Mouse (Mus musculus) forebrain, postnatal 0 days (tissue): Measurements from ENCODE around the gene Rnf41. TPM values are rescaled to one million over a fixed set of nuclear protein-coding genes. Genes with fewer than 3 reads are reported as not detected.

Experiments
- ATAC-seq: fragments of 200-750 bp; cut with Nextera tagmentation; 2 replicates; pipeline ENCODE4 v1.8.0; 2017; ENCODE audit warnings: mild to moderate bottlenecking, moderate library complexity
- DNase-seq: peaks from one replicate; pipeline ENCODE4 v3.0.0-alpha.2; 2015
- H3K27ac ChIP-seq: fragments of 300-500 bp; sonication (generic); 2 replicates; pipeline ENCODE4 v1.5.1; 2014; ENCODE audit warnings: low read depth, mild to moderate bottlenecking, antibody characterized with exemption, low read length, moderate library complexity, mixed read lengths
- H3K27me3 ChIP-seq: fragments of 300-500 bp; sonication (generic); 2 replicates; pipeline ENCODE4 v1.6.1; 2014; ENCODE audit warnings: mild to moderate bottlenecking, low read length, mixed read lengths; ENCODE audit not compliant: insufficient read depth
- H3K36me3 ChIP-seq: fragments of 300-500 bp; sonication (generic); 2 replicates; pipeline ENCODE4 v1.6.1; 2014; ENCODE audit warnings: mild to moderate bottlenecking, moderate library complexity; ENCODE audit not compliant: insufficient read depth
- H3K4me1 ChIP-seq: fragments of 300-500 bp; sonication (generic); 2 replicates; pipeline ENCODE4 v1.6.1; 2014; ENCODE audit warnings: antibody characterized with exemption; ENCODE audit not compliant: insufficient read depth
- H3K4me2 ChIP-seq: fragments of 300-500 bp; sonication (generic); 2 replicates; pipeline ENCODE4 v1.6.1; 2014; ENCODE audit warnings: low read depth, mild to moderate bottlenecking, moderate library complexity
- H3K4me3 ChIP-seq: fragments of 300-500 bp; sonication (generic); 2 replicates; pipeline ENCODE4 v1.5.1; 2014; ENCODE audit warnings: low read depth, low read length, mixed read lengths
- H3K9ac ChIP-seq: fragments of 300-500 bp; sonication (generic); 2 replicates; pipeline ENCODE4 v1.6.1; 2014; ENCODE audit warnings: mild to moderate bottlenecking
- H3K9me3 ChIP-seq: fragments of 300-500 bp; sonication (generic); 2 replicates; pipeline ENCODE4 v1.6.1; 2016; ENCODE audit warnings: low read length
- CTCF ChIP-seq: sonication (generic); IDR thresholded peaks from 2 replicates; pipeline ENCODE4 v1.5.1; 2016; ENCODE audit warnings: antibody characterized with exemption, control low read depth, low read depth
- WGBS: fragments of 180-500 bp; shearing (Covaris S2); extraction: QIAGEN DNeasy Blood & Tissue Kit; methylation state at CpG from one replicate; pipeline ENCODE4 v1.1.7; 2014; 5-methylcytosine and 5-hydroxymethylcytosine counted together
- microRNA-seq, 2 experiments: library from miRNA; unstranded; fragments of <30 nt; microRNA quantifications; one replicate each; pipeline ENCODE4; 2016
- polyA plus RNA-seq: library from polyadenylated mRNA; unstranded; fragments of >200 nt; fragmentation: Nextera tagmentation; extraction: Ambion mirVana; gene quantifications from 2 replicates; pipeline ENCODE4 v1.2.1, GENCODE M21; 2015
- total RNA-seq: library from RNA; depleted of rRNA; stranded (reverse); fragments of >200 nt; gene quantifications from 2 replicates; pipeline ENCODE4 v1.2.3, GENCODE M21; 2014; rRNA removed

The Rnf41 gene
- total and polyA plus RNA-seq, 2 experiments from 2014 or later: 108 to 118 TPM

DNA sequence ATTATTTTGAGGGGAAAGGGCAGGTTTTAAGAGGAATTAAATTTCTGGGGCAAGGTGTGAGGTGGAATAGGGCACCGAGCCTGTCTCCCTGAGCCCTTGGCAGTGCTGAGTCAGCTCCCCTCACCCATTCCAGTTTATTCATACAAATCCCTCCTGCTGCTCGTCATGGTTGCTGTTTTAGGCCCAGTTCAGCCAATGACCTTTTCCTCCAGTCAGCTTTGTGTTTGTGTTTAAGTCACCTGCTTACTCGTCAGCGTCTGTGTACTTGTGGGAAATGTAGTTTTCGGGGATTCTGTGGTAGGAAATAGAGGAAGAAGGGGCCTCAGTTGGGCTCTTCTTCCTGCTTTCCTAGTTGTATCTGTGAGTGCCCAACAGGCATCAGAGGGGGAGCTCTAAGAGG is 77.9 kb downstream of the Rnf41 start:
- Histone ChIP-seq H3K4me1 (peaks cover 1% of the 10 kb centered on the region; the same call in 1 of the 2 replicates), H3K4me2 (no peak overlapping the region), H3K9me3 (no peaks in the 10 kb centered on the region), H3K4me3 (no peak overlapping the region), H3K27ac (no peak overlapping the region), H3K36me3 (peaks cover 64% of the 10 kb centered on the region), H3K9ac (no peak overlapping the region), H3K27me3 (no peaks in the 10 kb centered on the region)
- no peak for TF ChIP-seq CTCF
- DNase-seq (no peak), ATAC-seq (no peak)
- 71% methylated on average over 5 of the region's 5 CpGs for WGBS

DNA sequence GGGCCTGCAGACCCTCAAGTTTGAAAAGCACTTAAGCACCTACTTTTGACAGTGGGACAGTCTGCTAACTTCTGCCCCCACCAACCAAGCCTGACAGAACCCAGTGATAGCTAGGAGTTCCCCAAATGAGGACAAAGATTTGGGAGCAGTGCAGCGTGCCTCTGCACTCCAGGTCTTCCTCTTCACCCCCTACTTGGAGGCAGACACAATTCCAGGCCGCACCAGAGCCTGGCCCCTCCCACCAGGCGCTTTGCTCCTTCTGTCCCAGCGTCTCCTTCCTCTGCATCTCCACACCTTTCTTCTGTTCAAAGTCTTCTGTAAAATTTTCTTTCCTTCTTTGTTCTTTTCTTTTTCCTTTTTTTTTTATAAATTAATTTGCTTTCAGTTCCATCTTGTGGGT is 78.3 kb downstream of the Rnf41 start:
- no peak overlapping the region for H3K4me3 ChIP-seq
- no peak overlapping the region for H3K4me2 ChIP-seq
- DNase-seq (no peak), ATAC-seq (no peak)
- no peak overlapping the region for H3K9ac ChIP-seq
- TF ChIP-seq CTCF: no peak
- WGBS: 47% methylated on average over 4 of the region's 4 CpGs
- peaks cover 5% of the 10 kb centered on the region for H3K4me1 ChIP-seq
- H3K27ac ChIP-seq: no peak overlapping the region
- H3K27me3 ChIP-seq: no peaks in the 10 kb centered on the region
- no peaks in the 10 kb centered on the region for H3K9me3 ChIP-seq
- peaks cover 61% of the 10 kb centered on the region for H3K36me3 ChIP-seq

DNA sequence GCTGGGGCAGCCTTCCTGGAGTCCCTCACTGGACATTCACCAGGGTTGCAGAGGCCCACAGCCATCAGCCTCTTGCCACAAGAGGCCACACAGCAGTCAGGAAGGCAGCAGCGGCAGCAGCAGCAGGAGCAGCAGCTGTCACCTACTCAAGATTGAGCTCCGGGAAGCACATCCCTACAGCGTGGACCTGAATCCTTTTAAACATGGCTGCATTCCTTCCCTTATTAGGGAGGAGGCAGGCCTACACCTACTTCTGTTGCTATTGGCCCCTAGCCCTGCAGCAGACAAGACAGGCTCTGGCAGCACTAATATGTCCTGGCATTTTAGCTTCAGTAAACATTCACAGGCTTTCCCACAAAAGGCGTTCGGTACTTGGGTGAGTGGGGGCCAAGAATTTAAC is 78.8 kb downstream of the Rnf41 start:
- Histone ChIP-seq H3K27me3 (no peaks in the 10 kb centered on the region), H3K4me3 (no peak overlapping the region), H3K4me2 (no peak overlapping the region), H3K9ac (no peak overlapping the region), H3K4me1 (peaks cover 8% of the 10 kb centered on the region), H3K9me3 (no peaks in the 10 kb centered on the region), H3K27ac (no peak overlapping the region), H3K36me3 (peaks cover 61% of the 10 kb centered on the region)
- DNase-seq (no peak), ATAC-seq (no peak)
- 75% methylated on average over 5 of the region's 5 CpGs for WGBS
- no peak for TF ChIP-seq CTCF

DNA sequence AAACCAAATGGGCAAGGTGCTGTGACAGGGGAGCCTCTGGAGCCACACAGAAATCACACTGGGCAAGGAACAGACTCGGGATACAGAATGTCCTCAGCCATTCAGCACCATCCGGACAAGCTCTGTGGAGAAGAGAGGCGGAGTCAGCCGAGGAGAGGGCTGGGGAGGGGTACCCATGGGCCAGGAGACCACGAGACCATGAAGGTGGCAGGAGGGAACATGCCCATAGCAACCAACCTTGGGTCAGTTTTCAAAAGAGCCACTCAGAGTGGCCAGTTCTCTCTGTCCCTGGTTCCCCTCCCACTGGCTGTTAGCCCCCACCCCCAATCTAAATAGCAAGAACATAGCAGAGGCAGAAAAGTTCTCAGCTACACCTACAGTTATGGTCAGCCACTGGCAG is 79.5 kb downstream of the Rnf41 start:
- Histone ChIP-seq H3K27ac (peak overlapping the region; percentile 35; the same call in 1 of the 2 replicates), H3K4me1 (peaks cover 8% of the 10 kb centered on the region), H3K36me3 (peaks cover 56% of the 10 kb centered on the region), H3K4me3 (no peak overlapping the region), H3K4me2 (no peak overlapping the region), H3K9me3 (no peaks in the 10 kb centered on the region), H3K9ac (no peak overlapping the region), H3K27me3 (no peaks in the 10 kb centered on the region)
- no peak for DNase-seq
- TF ChIP-seq CTCF: no peak
- 51% methylated on average over 5 of the region's 5 CpGs for WGBS
- no peak for ATAC-seq

Small RNA genes lying within 50 kb of the gene (microRNA-seq; reads per million reads assigned to microRNA genes)
- gene Gm25361 (0 reads per million in 2 experiments), gene Gm26308 (0 to 0.12 reads per million in 2 experiments), gene Mir6914 (0.12 to 0.39 reads per million in 2 experiments), gene Mir6915 (0.73 to 2.7 reads per million in 2 experiments), gene Mir8105 (0.73 to 1.2 reads per million in 2 experiments)

Other genes starting within 250 kb of the Rnf41 start
- gene Rbms2, start 231.4 kb upstream of the Rnf41 start, total RNA-seq: 6.3 and 9.9 TPM in 2 replicates
- gene Rbms2, start 231.4 kb upstream of the Rnf41 start, polyA plus RNA-seq: 4.7 and 5.6 TPM in 2 replicates
- 1.00 and 2.1 TPM in 2 replicates for gene Gls2, start 217.2 kb upstream of the Rnf41 start, total RNA-seq
- gene Gls2, start 217.2 kb upstream of the Rnf41 start, polyA plus RNA-seq: 1.1 and 1.2 TPM in 2 replicates
- 20.7 and 20.8 TPM in 2 replicates for gene Spryd4, start 199.8 kb upstream of the Rnf41 start, total RNA-seq
- gene Spryd4, start 199.8 kb upstream of the Rnf41 start, polyA plus RNA-seq: 19.6 and 22.7 TPM in 2 replicates
- gene Mip, start 185.8 kb upstream of the Rnf41 start, total RNA-seq: 0.05 TPM in 1 of 2 replicates, not detected in the other
- gene Mip, start 185.8 kb upstream of the Rnf41 start, polyA plus RNA-seq: not detected in 2 replicates
- gene Timeless, start 179.6 kb upstream of the Rnf41 start, total RNA-seq: 9.3 and 11.7 TPM in 2 replicates
- 7.7 and 9.9 TPM in 2 replicates for gene Timeless, start 179.6 kb upstream of the Rnf41 start, polyA plus RNA-seq
- gene Apon, start 157.6 kb upstream of the Rnf41 start, total RNA-seq: not detected in 2 replicates
- gene Apon, start 157.6 kb upstream of the Rnf41 start, polyA plus RNA-seq: not detected in 2 replicates
- 0.38 and 0.54 TPM in 2 replicates for gene Apof, start 143.0 kb upstream of the Rnf41 start, total RNA-seq
- gene Apof, start 143.0 kb upstream of the Rnf41 start, polyA plus RNA-seq: 0.12 and 0.26 TPM in 2 replicates
- gene Stat2, start 141.1 kb upstream of the Rnf41 start, total RNA-seq: 7.2 and 8.1 TPM in 2 replicates
- gene Stat2, start 141.1 kb upstream of the Rnf41 start, polyA plus RNA-seq: 6.8 and 10.3 TPM in 2 replicates
- 0.31 TPM in 1 of 2 replicates, not detected in the other for gene Il23a, start 112.9 kb upstream of the Rnf41 start, total RNA-seq
- gene Il23a, start 112.9 kb upstream of the Rnf41 start, polyA plus RNA-seq: not detected in 2 replicates
- gene Pan2, start 108.3 kb upstream of the Rnf41 start, total RNA-seq: 14.9 and 20.0 TPM in 2 replicates
- gene Pan2, start 108.3 kb upstream of the Rnf41 start, polyA plus RNA-seq: 9.6 and 11.9 TPM in 2 replicates
- gene Cnpy2, start 89.2 kb upstream of the Rnf41 start, total RNA-seq: 50.1 and 57.5 TPM in 2 replicates
- gene Cnpy2, start 89.2 kb upstream of the Rnf41 start, polyA plus RNA-seq: 179 and 205 TPM in 2 replicates
- gene Cs, start 73.9 kb upstream of the Rnf41 start, total RNA-seq: 205 and 250 TPM in 2 replicates
- gene Cs, start 73.9 kb upstream of the Rnf41 start, polyA plus RNA-seq: 203 and 255 TPM in 2 replicates
- 34.0 and 41.6 TPM in 2 replicates for gene Coq10a, start 42.7 kb upstream of the Rnf41 start, total RNA-seq
- gene Coq10a, start 42.7 kb upstream of the Rnf41 start, polyA plus RNA-seq: 48.2 and 50.0 TPM in 2 replicates
- gene Ankrd52, start 34.5 kb upstream of the Rnf41 start, total RNA-seq: 22.3 and 32.6 TPM in 2 replicates
- 4.7 and 7.7 TPM in 2 replicates for gene Ankrd52, start 34.5 kb upstream of the Rnf41 start, polyA plus RNA-seq
- gene Slc39a5, start 10.4 kb upstream of the Rnf41 start, total RNA-seq: 0.24 and 0.69 TPM in 2 replicates
- 0.10 and 0.42 TPM in 2 replicates for gene Slc39a5, start 10.4 kb upstream of the Rnf41 start, polyA plus RNA-seq
- 82.2 and 90.1 TPM in 2 replicates for gene Nabp2, start 165 bp upstream of the Rnf41 start, total RNA-seq
- 158 and 159 TPM in 2 replicates for gene Nabp2, start 165 bp upstream of the Rnf41 start, polyA plus RNA-seq
- gene Smarcc2, start 47.6 kb downstream of the Rnf41 start, total RNA-seq: 197 and 223 TPM in 2 replicates
- gene Smarcc2, start 47.6 kb downstream of the Rnf41 start, polyA plus RNA-seq: 117 and 134 TPM in 2 replicates
- gene Myl6, start 82.5 kb downstream of the Rnf41 start, total RNA-seq: 694 and 855 TPM in 2 replicates
- 844 and 972 TPM in 2 replicates for gene Myl6, start 82.5 kb downstream of the Rnf41 start, polyA plus RNA-seq
- 23.7 and 31.4 TPM in 2 replicates for gene Myl6b, start 87.0 kb downstream of the Rnf41 start, total RNA-seq
- 4.5 and 4.8 TPM in 2 replicates for gene Myl6b, start 87.0 kb downstream of the Rnf41 start, polyA plus RNA-seq
- gene Esyt1, start 114.2 kb downstream of the Rnf41 start, total RNA-seq: 9.9 and 14.8 TPM in 2 replicates
- 4.4 and 5.3 TPM in 2 replicates for gene Esyt1, start 114.2 kb downstream of the Rnf41 start, polyA plus RNA-seq
- gene Zc3h10, start 136.1 kb downstream of the Rnf41 start, total RNA-seq: 15.0 and 20.6 TPM in 2 replicates
- 12.7 and 12.8 TPM in 2 replicates for gene Zc3h10, start 136.1 kb downstream of the Rnf41 start, polyA plus RNA-seq
- 877 and 1,605 TPM in 2 replicates for gene Rpl41, start 137.6 kb downstream of the Rnf41 start, total RNA-seq
- gene Rpl41, start 137.6 kb downstream of the Rnf41 start, polyA plus RNA-seq: 2,439 and 3,234 TPM in 2 replicates
- 119 and 122 TPM in 2 replicates for gene Pa2g4, start 154.3 kb downstream of the Rnf41 start, total RNA-seq
- gene Pa2g4, start 154.3 kb downstream of the Rnf41 start, polyA plus RNA-seq: 128 and 135 TPM in 2 replicates
- gene Erbb3, start 178.0 kb downstream of the Rnf41 start, total RNA-seq: 1.3 and 1.4 TPM in 2 replicates
- 0.41 and 0.68 TPM in 2 replicates for gene Erbb3, start 178.0 kb downstream of the Rnf41 start, polyA plus RNA-seq
- 859 and 1,363 TPM in 2 replicates for gene Rps26, start 215.1 kb downstream of the Rnf41 start, total RNA-seq
- gene Rps26, start 215.1 kb downstream of the Rnf41 start, polyA plus RNA-seq: 436 and 640 TPM in 2 replicates
- gene Ikzf4, start 234.3 kb downstream of the Rnf41 start, total RNA-seq: 8.4 and 15.6 TPM in 2 replicates
- gene Ikzf4, start 234.3 kb downstream of the Rnf41 start, polyA plus RNA-seq: 6.3 and 11.3 TPM in 2 replicates